Comparison of ENCODE assay signal across 16 mouse cellular contexts in genomic region chr15:85564966-85565365, GRCm38 (mm10). TPM values are rescaled to one million over a fixed set of nuclear protein-coding genes. Genes with fewer than 3 reads are reported as not detected.
"Had no signal": no experiment of that assay in that cellular context is flagged by ENCODE, and none has a peak within 500 bp of the region (broad histone marks: within the 10 kb centered on the region; RNA-seq: fewer than 3 reads in every experiment).

No protein-coding gene starts in this region.

- H3K4me3 ChIP-seq: kidney, embryonic 15.5 days; left cerebral cortex, adult 2 months; limb, embryonic 12.5 days; liver, embryonic 13.5 days; lung, embryonic 15.5 days; megakaryocyte, embryonic 14.5 days; midbrain, embryonic 12.5 days had no signal

- H3K9me3 ChIP-seq: kidney, embryonic 15.5 days; liver, embryonic 13.5 days; lung, embryonic 15.5 days; midbrain, embryonic 12.5 days had no signal

- H3K9ac ChIP-seq: kidney, embryonic 15.5 days; limb, embryonic 12.5 days; liver, embryonic 13.5 days; liver, postnatal 0 days; lung, embryonic 15.5 days; midbrain, embryonic 12.5 days had no signal

- H3K4me2 ChIP-seq: kidney, embryonic 15.5 days; limb, embryonic 12.5 days; liver, embryonic 13.5 days; lung, embryonic 15.5 days; midbrain, embryonic 12.5 days had no signal

- H3K4me1 ChIP-seq: liver, embryonic 13.5 days had no signal

- DNase-seq: liver; liver, embryonic 13.5 days; liver, postnatal 0 days; lung, postnatal 14 days; right cerebral cortex, postnatal 4 days; spleen, adult 18-20 months; thymus, adult 18-20 months; thymus, postnatal 25 days had no signal

- H3K36me3 ChIP-seq: kidney, embryonic 15.5 days; limb, embryonic 12.5 days; liver, embryonic 13.5 days; lung, embryonic 15.5 days had no signal

- H3K27me3 ChIP-seq: kidney, embryonic 15.5 days; liver, embryonic 13.5 days; lung, embryonic 15.5 days had no signal

- ATAC-seq: liver, postnatal 0 days; midbrain, embryonic 16.5 days had no signal

- H3K27ac ChIP-seq: kidney, embryonic 15.5 days; left cerebral cortex, adult 2 months; limb, embryonic 12.5 days; liver, embryonic 13.5 days; lung, embryonic 15.5 days; macrophage; midbrain, embryonic 12.5 days had no signal

RNA-seq across cellular contexts. Expression of gene Wnt7b, which starts 17.3 kb away (rescaled TPM):
- polyA plus RNA-seq: macrophage had no signal
